Mouse (Mus musculus) lung, adult 2 months (tissue): ENCODE data around the gene Rgs8.

Experiments used
- CTCF ChIP-seq: fragments of 200-500 bp; IDR thresholded peaks from 2 replicates; pipeline ENCODE4 v1.5.1; 2011; ENCODE audit warnings: mild to moderate bottlenecking, low read length, control low read depth; ENCODE audit not compliant: insufficient read depth
- POLR2A ChIP-seq: fragments of 200-500 bp; IDR thresholded peaks from 2 replicates; pipeline ENCODE4 v1.6.1; 2011; ENCODE audit warnings: low read depth, mild to moderate bottlenecking, control low read depth, low read length, borderline replicate concordance; ENCODE audit errors: extremely low read depth

GRCm38 (mm10) chr1:153685630-153686029 lies 32.8 kb downstream of the Rgs8 start:
- TF ChIP-seq CTCF (no peak), POLR2A (no peak)
